Mouse (Mus musculus) heart, adult 9 months (tissue): ENCODE measurements at regions not wholly inside any gene's neighbourhood (a gene's known extent, or its start where the extent isn't known, plus 50 kb on each side); places are given as distances from the start of the nearest gene placed in this dataset.
"Not testable (repeated sequence)": the region's sequence is repeated elsewhere in the genome, so short reads cannot be mapped to it uniquely, and the experiment has no call there.

Source experiments
- DNase-seq, 2 experiments: peaks; one replicate each; pipeline ENCODE4 v3.0.0; 2022; ENCODE audit warnings: low spot score in 2 of 2

DNA sequence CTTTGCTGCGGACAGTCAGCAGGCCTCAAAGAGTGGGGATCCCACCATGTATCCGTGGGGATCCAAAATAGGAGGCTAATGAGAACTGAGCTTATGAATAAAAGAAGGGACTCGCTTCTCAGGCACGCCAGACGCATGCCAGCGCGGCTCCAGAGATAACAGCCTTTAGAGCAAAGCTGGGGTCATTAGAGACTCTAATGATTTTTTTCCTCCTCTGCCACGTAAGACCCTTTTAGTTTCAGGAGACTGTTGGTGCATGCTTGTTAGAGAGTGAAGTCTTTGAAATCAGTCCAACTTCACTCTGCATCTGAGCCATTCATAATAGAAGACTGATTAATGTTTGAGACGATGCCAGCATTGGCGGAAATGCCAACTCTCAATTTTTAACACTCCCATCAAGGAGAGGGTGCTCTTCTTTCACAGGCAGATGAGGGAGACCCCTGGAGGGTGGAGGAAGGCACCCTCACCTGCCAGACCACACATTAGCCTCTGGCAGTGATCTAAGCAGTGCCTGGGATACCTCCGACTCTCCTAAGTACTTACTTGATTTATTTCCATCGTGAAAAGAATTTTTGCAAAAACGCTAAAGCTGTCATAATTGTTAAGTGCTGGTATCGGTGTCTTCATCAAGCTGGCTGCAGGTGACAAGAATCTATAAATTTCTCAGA lies 104.0 kb upstream of the Tcerg1l start:
- no peak for DNase-seq

DNA sequence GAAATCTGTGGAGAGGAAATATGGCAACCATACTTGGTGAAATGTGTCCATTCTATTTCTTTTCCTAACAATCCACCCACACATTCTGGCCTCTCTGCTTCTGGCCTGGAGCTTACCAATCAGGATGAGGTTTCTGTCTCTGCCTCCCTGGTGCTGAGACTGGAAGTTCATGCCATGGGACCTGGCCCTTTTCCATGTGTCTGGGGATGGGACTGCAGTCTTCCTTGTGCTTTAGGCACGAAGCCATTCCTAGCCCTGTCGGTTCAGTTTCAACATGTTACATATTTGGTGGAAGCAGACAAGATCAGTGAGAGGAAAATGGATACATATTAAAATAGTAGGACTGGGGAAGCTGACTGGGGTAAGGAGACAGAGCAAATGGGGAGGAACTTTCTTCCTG lies 100.2 kb upstream of the Tcerg1l start:
- DNase-seq: no peak

DNA sequence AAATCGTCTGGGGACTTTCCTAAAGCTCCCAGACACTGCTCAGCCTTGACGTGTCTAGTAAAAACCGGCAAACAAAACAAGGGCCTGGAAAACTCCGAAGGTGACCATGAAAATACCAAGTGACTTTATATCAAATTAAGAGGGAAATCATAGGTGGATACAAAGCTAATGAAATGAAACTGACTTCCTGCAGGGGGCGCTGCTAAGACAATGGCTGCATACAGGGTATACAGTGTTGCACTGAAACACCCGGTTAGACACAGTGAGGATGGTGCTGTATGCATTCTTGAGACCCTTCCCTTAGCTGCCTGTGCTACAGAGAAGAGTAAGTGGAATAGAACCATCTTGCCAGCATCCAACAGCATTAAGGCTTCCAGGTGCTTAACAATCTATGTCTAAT lies 99.7 kb upstream of the Tcerg1l start:
- no peak for DNase-seq

DNA sequence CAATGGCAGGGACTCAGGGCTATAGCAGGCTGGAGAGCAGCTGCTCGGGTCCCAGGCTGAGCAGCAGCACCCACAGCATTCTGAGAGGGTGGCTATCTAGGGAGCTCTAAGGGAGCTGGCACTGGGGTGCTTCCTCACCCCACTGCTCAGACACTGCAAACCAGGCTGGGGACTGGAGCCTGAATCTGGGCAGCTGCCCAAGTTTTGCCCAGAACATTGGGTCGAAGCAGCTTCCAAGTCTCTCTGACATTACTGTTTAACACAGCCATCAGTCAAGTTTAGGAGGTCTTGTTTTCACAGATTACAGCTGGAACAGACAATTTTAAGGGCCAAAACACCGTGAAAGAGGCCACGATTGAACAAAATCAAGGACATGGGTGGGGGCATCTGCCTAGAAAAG lies 96.1 kb upstream of the Tcerg1l start:
- no peak for DNase-seq

DNA sequence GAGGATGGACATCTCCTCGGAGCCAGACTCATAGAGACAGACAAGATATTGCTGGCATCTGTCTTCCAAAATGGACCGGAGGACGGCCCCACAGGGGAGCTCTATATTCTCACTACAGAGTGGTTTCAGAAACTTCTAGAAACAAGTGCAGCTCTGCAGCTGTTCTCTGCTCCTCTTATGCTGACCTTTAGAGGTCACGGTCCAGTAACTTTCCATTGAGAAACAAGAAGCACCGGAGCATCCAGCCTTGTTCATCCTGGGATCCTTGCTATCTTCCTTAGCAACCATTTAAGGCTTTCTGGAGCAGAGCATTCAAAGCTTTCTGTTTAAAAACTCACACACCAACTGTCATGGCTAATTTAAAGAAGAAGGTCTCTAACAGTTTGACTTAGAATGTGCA lies 94.7 kb upstream of the Tcerg1l start:
- no peak for DNase-seq

DNA sequence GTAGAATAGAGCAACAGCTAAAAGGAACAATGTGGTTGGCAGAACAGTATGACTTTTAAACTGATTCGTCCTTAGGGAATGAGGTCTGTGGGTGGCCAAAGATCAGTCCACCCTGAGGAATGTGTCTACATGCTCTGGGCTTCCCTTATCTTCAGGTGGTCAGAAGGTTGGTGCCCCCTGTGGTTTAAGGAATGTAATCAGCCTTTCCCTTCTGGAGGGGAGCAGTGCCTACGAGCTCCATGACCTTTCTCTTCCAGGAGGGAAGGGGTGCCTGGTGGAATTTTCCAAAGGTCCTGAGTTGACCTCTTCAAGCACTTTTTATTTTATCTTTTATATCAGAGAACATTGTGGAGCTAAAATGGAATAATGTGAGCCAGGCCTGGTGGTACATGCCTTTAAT lies 91.9 kb upstream of the Tcerg1l start:
- no peak for DNase-seq

DNA sequence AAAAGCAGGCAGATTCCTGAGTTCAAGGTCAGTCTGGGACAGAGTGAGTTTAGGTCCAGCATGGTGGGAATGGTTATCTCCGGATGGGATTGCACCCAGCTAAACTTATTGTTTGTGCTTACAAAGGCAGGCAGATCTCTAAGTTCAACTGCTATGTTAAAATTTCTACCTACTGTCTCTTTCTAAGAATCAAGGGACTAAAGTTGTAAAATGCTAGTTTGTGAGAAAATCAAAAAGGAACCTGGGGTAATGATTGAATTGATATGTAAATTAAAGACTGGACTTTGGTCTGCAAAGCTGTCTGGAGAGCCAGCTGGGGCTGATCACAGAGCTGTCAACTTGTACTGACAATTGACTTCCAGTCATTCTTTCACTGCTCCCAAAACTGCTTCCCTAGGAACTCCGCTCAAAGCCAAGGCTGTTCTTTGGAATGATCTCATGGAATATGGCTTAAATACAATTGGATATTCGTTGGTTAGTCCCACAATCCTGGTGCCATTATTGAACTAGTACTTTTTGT lies 90.7 kb upstream of the Tcerg1l start:
- no peak for DNase-seq

DNA sequence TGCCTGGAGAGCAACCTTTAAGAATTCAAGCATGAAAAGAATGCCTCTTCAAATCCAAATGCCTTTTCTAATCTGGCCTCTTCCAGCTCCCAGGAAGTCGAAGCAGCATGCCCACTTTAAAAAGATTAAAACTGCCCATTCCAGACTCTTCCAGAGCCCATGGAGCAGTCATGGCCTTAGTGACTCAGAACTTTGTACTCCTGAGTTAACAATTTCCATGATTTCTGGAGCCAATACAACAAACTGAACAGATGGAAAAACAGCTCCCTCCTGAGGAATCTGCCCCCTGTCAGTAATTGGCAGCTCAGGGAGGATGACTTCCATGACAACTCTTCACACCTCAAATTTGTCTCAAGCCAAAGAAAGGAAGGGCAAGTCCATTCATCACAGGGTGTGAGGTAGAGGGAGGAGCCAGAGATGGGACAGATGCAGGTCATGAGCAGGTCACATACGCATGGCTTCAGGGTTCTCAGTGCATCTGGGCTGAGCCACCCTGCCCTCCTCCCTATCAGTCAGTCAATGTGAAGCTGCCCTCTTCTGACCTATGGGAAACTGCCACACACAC lies 75.4 kb upstream of the Tcerg1l start:
- no peak for DNase-seq

DNA sequence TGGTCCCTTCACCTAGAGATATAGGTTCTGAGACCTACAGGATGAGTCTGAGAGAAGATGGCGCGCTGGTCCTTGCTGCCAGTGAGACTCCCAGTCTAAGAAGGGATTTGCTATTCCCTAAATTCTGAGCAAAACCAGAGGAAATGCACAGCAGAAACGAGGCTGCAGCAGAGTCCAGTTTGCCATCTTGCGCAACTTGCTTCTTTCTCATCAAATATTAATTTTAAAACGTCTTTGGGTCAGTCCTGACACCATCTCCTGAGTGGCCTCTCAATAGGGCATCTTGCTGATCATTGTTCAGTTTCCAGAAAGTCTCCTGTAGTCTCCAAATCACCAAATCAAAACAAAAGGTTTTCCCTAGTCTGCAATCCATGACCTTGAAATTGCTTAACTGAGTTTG lies 74.8 kb upstream of the Tcerg1l start:
- DNase-seq: no peak

DNA sequence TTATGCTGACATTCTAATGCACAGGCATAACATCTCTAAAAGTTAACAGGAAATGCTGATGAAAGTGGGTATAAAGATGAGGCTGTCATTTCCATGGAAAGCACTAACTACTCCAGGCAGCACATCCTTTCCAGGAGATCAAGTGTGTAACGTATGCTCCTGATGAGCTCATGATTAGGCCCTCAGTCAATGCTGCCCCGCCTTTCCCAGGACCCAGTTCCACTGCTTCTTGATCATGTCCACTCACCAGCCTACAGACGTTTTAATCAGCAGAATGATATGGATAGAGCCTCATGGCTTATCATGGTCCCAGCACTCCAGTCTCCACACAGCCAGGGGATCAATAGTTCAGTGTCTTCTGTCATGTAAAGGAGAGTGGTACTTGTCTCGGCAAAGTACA lies 71.7 kb upstream of the Tcerg1l start:
- DNase-seq: no peak

DNA sequence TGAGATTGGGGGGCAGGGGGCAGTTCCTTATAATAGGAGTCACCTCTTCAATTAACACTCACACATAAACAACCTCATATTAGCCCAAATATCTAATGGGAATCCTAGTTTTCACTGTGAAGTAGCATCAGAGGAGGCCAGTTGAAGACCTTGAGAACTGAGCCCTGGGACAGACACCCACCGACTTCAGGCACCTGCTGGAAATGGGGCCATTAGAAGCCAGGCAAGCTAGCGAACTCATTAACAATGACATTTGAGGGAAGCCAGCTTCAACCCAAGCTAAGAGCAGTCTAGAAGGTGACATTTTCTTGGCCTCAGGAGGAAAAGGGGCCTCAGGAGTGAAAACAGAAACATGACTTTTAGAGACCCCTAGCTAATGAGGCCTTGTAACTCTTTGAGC lies 70.9 kb upstream of the Tcerg1l start:
- no peak for DNase-seq

DNA sequence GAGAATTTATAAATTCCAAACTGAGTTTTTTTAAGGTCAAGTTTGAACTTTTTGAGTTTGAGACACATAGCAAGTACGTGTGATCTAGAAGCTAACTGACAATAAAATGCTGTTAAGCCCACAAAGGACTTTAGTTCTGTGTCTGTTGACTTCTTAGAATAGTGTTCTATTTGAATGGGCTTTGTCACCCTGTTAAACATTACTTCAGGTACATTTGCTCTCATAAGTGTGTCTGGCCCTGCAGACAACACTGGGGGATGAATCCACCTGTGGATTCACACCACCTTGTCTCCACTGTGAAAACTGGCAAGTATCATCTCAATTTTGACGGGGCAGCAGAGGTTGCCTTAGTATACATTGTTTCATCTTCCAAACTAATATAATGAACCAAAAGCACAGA lies 70.5 kb upstream of the Tcerg1l start:
- DNase-seq: no peak

DNA sequence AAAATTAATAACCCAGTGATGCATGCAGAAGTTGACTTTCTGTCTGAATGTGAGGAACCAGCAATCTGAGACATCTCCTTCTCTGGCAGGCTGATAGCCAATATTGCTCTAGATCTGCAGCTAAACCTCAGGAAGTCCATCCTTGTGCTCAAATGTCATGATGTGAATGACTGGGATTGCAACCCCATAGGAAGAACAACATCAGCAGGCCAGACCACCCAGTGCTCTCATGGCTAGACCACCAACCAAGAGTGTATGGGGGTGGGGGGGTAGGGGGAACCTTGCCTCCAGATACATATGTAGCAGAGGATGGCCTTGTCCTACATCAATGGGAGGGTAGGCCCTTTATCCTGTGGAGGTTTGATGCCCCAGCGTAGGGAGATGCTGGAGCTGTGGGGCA lies 69.9 kb upstream of the Tcerg1l start:
- DNase-seq: no peak

DNA sequence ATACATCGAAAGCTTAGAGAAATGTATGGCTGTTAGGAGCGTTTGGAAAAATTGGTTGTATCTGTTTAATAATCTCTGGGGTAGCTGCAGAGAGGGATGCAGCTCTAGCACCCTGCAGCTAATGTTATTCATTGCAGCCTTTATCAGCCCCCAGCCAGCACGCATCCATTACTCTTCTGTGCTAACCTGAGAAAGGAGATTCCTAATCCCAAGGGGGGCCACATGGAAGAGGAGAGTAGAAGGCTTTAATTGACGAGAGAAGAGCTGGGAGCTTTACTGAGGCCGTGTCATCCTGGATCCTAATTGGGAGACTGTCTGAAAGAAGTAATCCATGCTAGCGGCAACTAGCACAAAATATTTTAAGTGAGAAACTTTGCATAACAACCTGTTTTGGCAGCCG lies 60.4 kb upstream of the Tcerg1l start:
- DNase-seq: no peak

DNA sequence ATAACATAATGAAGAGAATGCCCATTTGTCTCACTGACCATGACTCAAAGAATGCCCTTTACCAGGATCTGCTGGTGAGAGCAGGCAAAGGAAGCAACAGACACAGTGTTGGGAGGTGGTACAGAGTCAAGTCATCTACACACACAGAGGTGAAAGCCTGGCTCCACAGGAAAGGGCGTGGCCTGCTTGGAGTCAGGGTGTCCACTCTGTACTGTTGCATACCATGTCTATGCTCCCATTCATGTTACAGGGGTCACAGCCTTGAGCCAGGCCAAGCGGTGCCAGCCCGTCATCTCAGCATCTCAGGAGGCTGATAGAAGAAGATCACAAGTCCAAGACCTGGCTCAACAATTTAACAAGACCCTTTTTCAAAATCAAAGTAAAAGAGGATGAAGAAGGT lies 57.8 kb upstream of the Tcerg1l start:
- DNase-seq: no peak

DNA sequence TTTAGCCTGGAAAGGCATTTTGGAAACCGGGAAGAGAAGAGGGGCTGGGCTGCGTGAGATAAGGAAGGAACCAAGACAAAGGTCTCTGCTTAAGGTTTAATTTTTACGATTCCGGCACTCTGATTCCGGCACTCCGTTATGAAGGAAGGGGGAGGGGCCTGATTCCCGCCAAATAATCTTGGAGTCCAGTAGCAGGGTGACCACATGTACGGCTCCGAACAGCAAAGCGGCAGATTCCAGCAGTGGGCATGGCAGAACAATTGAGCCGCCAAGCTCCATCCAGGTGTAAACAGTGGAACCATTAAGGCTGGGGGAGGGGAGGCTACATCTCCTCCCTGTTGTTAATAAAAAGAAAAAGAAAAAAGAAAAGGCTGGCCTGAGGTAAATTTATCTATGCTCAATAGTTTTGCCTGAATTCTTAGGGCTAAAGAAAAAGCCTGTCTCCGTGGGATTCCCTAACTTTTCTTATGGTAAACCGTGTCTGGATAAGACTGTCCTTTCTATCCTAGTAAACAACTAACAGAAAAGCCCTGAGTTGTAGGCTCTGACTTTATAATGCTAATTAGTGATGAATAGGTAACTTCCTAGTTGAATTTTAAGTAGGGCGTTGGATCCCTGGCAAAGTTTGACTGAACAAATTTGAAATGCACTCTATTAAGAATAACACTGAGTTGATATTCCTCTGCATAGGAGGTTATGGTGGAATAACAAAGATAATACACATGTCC lies 57.1 kb upstream of the Tcerg1l start:
- DNase-seq: not testable (repeated sequence)

DNA sequence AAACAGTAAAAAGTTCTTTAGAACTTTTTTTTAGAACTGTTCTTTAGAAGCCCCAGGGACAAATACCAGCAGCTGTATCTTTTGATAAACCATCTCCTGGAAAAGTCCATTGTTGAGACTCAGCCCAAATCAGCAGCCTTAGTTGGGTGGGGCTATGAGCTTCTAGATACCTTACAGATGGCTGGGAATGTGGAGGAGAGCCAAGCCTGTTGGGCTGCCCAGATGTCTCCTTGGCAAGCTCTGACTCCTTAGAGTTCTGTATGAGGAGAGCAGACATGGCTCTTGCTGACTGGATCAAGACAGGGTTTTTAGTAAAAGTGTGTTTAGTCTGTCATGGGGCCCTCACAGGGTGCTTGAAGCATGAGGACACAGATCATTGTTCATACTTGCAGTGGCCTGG lies 53.8 kb upstream of the Tcerg1l start:
- peak; percentile 2 to 6 for DNase-seq

DNA sequence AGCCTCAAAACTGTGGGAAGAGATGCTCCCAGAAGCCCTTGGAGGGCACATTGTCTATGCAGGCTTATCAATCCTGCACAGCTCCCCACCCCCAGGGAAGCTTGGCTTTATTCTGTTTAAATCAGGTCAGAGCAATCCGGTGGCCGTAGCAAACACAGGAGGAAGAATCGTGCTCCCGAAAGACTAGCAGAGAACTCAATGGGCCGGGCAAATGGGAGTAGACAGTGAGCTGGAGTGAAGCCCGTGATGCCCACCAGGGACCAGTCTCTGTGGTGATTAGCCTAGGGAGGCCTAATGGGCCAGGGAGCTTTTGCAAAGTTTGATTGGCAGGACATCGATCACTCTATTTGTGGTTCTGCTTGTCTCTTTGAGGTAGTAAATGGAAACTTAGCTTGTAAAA lies 51.0 kb upstream of the Tcerg1l start:
- no peak for DNase-seq
